Mouse (Mus musculus) megakaryocyte, embryonic 14.5 days (primary cell): ENCODE measurements at regions not wholly inside any gene's neighbourhood (a gene's known extent, or its start where the extent isn't known, plus 50 kb on each side); places are given as distances from the start of the nearest gene placed in this dataset.

Experiments used
- FLI1 ChIP-seq: IDR thresholded peaks from 2 replicates; pipeline ENCODE4 v1.6.1; 2012; ENCODE audit warnings: low read length, inconsistent platforms, mixed read lengths
- GATA1 ChIP-seq: IDR thresholded peaks from 3 replicates; pipeline ENCODE4 v1.6.1; 2012; ENCODE audit warnings: mixed read lengths, low read length, inconsistent platforms, borderline replicate concordance

DNA sequence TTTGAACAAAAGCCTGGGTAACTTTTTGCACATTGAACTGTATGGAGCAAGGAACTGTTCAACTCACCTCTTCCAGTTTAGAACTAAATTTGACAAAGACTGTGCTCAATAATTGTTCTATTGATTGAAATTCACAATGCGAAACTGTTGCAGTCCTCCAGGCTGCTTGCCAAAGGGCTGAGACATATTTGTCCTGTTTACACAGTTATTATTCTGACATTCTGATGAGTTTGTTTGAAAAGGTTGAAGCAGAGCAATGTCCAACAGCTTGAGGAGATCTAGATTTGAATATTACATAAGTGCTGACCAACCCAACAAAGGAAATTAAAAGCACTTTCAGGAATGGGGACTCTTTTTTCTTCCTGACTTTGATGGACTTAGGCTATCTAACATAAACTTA is 110.2 kb upstream of the Ahi1 start:
- no peak for TF ChIP-seq GATA1
- TF ChIP-seq FLI1, result no peak
